Mouse (Mus musculus) urinary bladder, postnatal 14 days (tissue): ENCODE measurements at regions not wholly inside any gene's neighbourhood (a gene's known extent, or its start where the extent isn't known, plus 50 kb on each side); places are given as distances from the start of the nearest gene placed in this dataset.
"Not testable (repeated sequence)": the region's sequence is repeated elsewhere in the genome, so short reads cannot be mapped to it uniquely, and the experiment has no call there.

Source experiments
- DNase-seq: peaks from one replicate; pipeline ENCODE4 v3.0.0; 2021; ENCODE audit warnings: low spot score

- peak; percentile 35 for DNase-seq
Observed at GRCm38 (mm10) chr6:31132396-31133190, 173.7 kb upstream of the Klf14 start.

GRCm38 (mm10) chr6:31133896-31134735 is 175.2 kb upstream of the Klf14 start:
- no peak for DNase-seq

- DNase-seq = no peak
Observed at GRCm38 (mm10) chr6:31134736-31135077, 175.8 kb upstream of the Klf14 start.

GRCm38 (mm10) chr6:31135580-31135979 is 176.7 kb upstream of the Klf14 start:
- DNase-seq = no peak

GRCm38 (mm10) chr6:31136895-31137294 is 178.0 kb upstream of the Klf14 start:
- DNase-seq = peak; percentile 52

- no peak for DNase-seq
Observed at GRCm38 (mm10) chr6:31137351-31137750, 178.5 kb upstream of the Klf14 start.

GRCm38 (mm10) chr6:31140000-31140399 is 181.1 kb upstream of the Klf14 start:
- no peak for DNase-seq

- DNase-seq = no peak
Observed at GRCm38 (mm10) chr6:31140593-31140992, 181.7 kb upstream of the Klf14 start.

- DNase-seq = no peak
Observed at GRCm38 (mm10) chr6:31141486-31141885, 182.6 kb upstream of the Klf14 start.

GRCm38 (mm10) chr6:31142479-31143007 is 183.7 kb upstream of the Klf14 start:
- DNase-seq = not testable (repeated sequence)

GRCm38 (mm10) chr6:31145687-31146086 is 186.8 kb upstream of the Klf14 start:
- no peak for DNase-seq

- DNase-seq = no peak
Observed at GRCm38 (mm10) chr6:31146779-31147178, 187.9 kb upstream of the Klf14 start.

- DNase-seq = peak; percentile 26
Observed at GRCm38 (mm10) chr6:31147682-31148081, 188.8 kb upstream of the Klf14 start.

- DNase-seq = peak; percentile 55
Observed at GRCm38 (mm10) chr6:31148311-31148856, 189.5 kb upstream of the Klf14 start.

GRCm38 (mm10) chr6:31149164-31149563 is 190.3 kb upstream of the Klf14 start:
- DNase-seq = no peak

- no peak for DNase-seq
Observed at GRCm38 (mm10) chr6:31150416-31150815, 191.5 kb upstream of the Klf14 start.

GRCm38 (mm10) chr6:31155857-31156256 is 197.0 kb upstream of the Klf14 start:
- DNase-seq = peak; percentile 48

GRCm38 (mm10) chr6:31156999-31157398 is 198.1 kb upstream of the Klf14 start:
- no peak for DNase-seq

GRCm38 (mm10) chr6:31157429-31157828 is 198.6 kb upstream of the Klf14 start:
- no peak for DNase-seq

GRCm38 (mm10) chr6:31158648-31159047 is 199.8 kb upstream of the Klf14 start:
- DNase-seq = no peak

- peak; percentile 47 for DNase-seq
Observed at GRCm38 (mm10) chr6:31159240-31159639, 200.4 kb upstream of the Klf14 start.

- DNase-seq = no peak
Observed at GRCm38 (mm10) chr6:31159935-31160670, 201.2 kb upstream of the Klf14 start.
